Mouse (Mus musculus): ENCODE measurements around the gene Gadd45b. TPM values are rescaled to one million over a fixed set of nuclear protein-coding genes. Genes with fewer than 3 reads are reported as not detected.

Gene Gadd45b
- polyA plus RNA-seq, 1 experiment from 2014 or later = 9.8 TPM

GRCm38 (mm10) chr10:80900318-80901247 is 29.3 kb upstream of the Gadd45b start, which contains the start of gene Timm13:
Gene Timm13 (minus strand): TSS chr10:80900969.
- peak within 1 kb of the TSS; percentile 84 for H3K4me3 ChIP-seq (replicated peaks)
- H3K36me3 ChIP-seq (replicated peaks) = peaks cover 51% of the 10 kb centered on the region
- H3K4me2 ChIP-seq = peak within 1 kb of the TSS; percentile 94
- peak; percentile 95 for ATAC-seq (ENCODE audit: low FRiP score)
- under 1% methylated on average over 72 of the region's 72 CpGs for WGBS
- peak within 1 kb of the TSS; percentile 86 for H3K27ac ChIP-seq
- H3K9me3 ChIP-seq = no peaks in the 10 kb centered on the region
- peak within 1 kb of the TSS; percentile 76 for H3K9ac ChIP-seq
- peaks cover 27% of the 10 kb centered on the region for H3K4me1 ChIP-seq
- no peaks in the 10 kb centered on the region for H3K27me3 ChIP-seq

GRCm38 (mm10) chr10:80901409-80902272 is 28.2 kb upstream of the Gadd45b start:
- Histone ChIP-seq H3K4me3 (replicated peaks) (peak overlapping the region; percentile 84), H3K9me3 (no peaks in the 10 kb centered on the region), H3K27ac (peak overlapping the region; percentile 67), H3K4me1 (peaks cover 27% of the 10 kb centered on the region), H3K9ac (0 out of 2 replicates have a peak overlapping the region, but pooled peaks have one; percentile 21), H3K4me2 (peak overlapping the region; percentile 25), H3K36me3 (replicated peaks) (peaks cover 62% of the 10 kb centered on the region), H3K27me3 (no peaks in the 10 kb centered on the region)
- 90% methylated on average over 19 of the region's 19 CpGs for whole genome bisulfite sequencing
- ATAC-seq (ENCODE audit: low FRiP score) = no peak

- Histone ChIP-seq H3K4me2 (no peak overlapping the region), H3K9me3 (no peaks in the 10 kb centered on the region), H3K4me3 (replicated peaks) (no peak overlapping the region), H3K27me3 (no peaks in the 10 kb centered on the region), H3K36me3 (replicated peaks) (peaks cover 68% of the 10 kb centered on the region), H3K9ac (no peak overlapping the region), H3K27ac (no peak overlapping the region), H3K4me1 (peaks cover 27% of the 10 kb centered on the region)
- no peak for ATAC-seq (ENCODE audit: low FRiP score)
- WGBS = 92% methylated on average over 9 of the region's 9 CpGs
Measured at GRCm38 (mm10) chr10:80902273-80902940, 27.5 kb upstream of the Gadd45b start.

GRCm38 (mm10) chr10:80903282-80903681 is 26.6 kb upstream of the Gadd45b start:
- ATAC-seq (ENCODE audit: low FRiP score) = no peak
- Histone ChIP-seq H3K9me3 (no peaks in the 10 kb centered on the region), H3K4me2 (no peak overlapping the region), H3K27me3 (no peaks in the 10 kb centered on the region), H3K4me3 (replicated peaks) (no peak overlapping the region), H3K9ac (no peak overlapping the region), H3K27ac (no peak overlapping the region), H3K4me1 (peaks cover 21% of the 10 kb centered on the region), H3K36me3 (replicated peaks) (peaks cover 76% of the 10 kb centered on the region)
- 94% methylated on average over 10 of the region's 10 CpGs for WGBS

GRCm38 (mm10) chr10:80904004-80904693 is 25.7 kb upstream of the Gadd45b start:
- H3K4me2 ChIP-seq = no peak overlapping the region
- 91% methylated on average over 28 of the region's 28 CpGs for WGBS

GRCm38 (mm10) chr10:80904709-80905108 is 25.2 kb upstream of the Gadd45b start:
- H3K4me3 ChIP-seq (replicated peaks) = no peak overlapping the region
- H3K27ac ChIP-seq = no peak overlapping the region
- no peak for ATAC-seq (ENCODE audit: low FRiP score)
- H3K4me1 ChIP-seq = peaks cover 8% of the 10 kb centered on the region
- no peak overlapping the region for H3K4me2 ChIP-seq
- 91% methylated on average over 11 of the region's 11 CpGs for WGBS
- H3K27me3 ChIP-seq = no peaks in the 10 kb centered on the region
- H3K9me3 ChIP-seq = no peaks in the 10 kb centered on the region
- peaks cover 81% of the 10 kb centered on the region for H3K36me3 ChIP-seq (replicated peaks)
- no peak overlapping the region for H3K9ac ChIP-seq

More at GRCm38 (mm10) chr10:80904004-80904693, 25.7 kb upstream of the Gadd45b start:
- H3K4me3 ChIP-seq (replicated peaks) = no peak overlapping the region
- no peaks in the 10 kb centered on the region for H3K9me3 ChIP-seq
- no peak for ATAC-seq (ENCODE audit: low FRiP score)
- H3K27ac ChIP-seq = no peak overlapping the region
- H3K36me3 ChIP-seq (replicated peaks) = peaks cover 76% of the 10 kb centered on the region
- no peaks in the 10 kb centered on the region for H3K27me3 ChIP-seq
- peaks cover 13% of the 10 kb centered on the region for H3K4me1 ChIP-seq
- no peak overlapping the region for H3K9ac ChIP-seq

GRCm38 (mm10) chr10:80909375-80910162 is 20.3 kb upstream of the Gadd45b start:
- H3K4me2 ChIP-seq = no peak overlapping the region
- H3K27me3 ChIP-seq = no peaks in the 10 kb centered on the region
- no peaks in the 10 kb centered on the region for H3K9me3 ChIP-seq
- H3K9ac ChIP-seq = no peak overlapping the region
- H3K4me3 ChIP-seq (replicated peaks) = no peak overlapping the region
- no peak overlapping the region for H3K27ac ChIP-seq
- 95% methylated on average over 22 of the region's 22 CpGs for WGBS
- H3K4me1 ChIP-seq = no peaks in the 10 kb centered on the region
- peaks cover 95% of the 10 kb centered on the region for H3K36me3 ChIP-seq (replicated peaks)
- ATAC-seq (ENCODE audit: low FRiP score) = no peak

GRCm38 (mm10) chr10:80911354-80911753 is 18.5 kb upstream of the Gadd45b start:
- WGBS = 94% methylated on average over 4 of the region's 4 CpGs
- H3K9ac ChIP-seq = no peak overlapping the region
- no peaks in the 10 kb centered on the region for H3K27me3 ChIP-seq
- no peak overlapping the region for H3K4me3 ChIP-seq (replicated peaks)
- no peak for ATAC-seq (ENCODE audit: low FRiP score)
- H3K4me2 ChIP-seq = no peak overlapping the region
- H3K9me3 ChIP-seq = no peaks in the 10 kb centered on the region
- peaks cover 91% of the 10 kb centered on the region for H3K36me3 ChIP-seq (replicated peaks)
- peaks cover 9% of the 10 kb centered on the region for H3K4me1 ChIP-seq
- H3K27ac ChIP-seq = no peak overlapping the region

- H3K4me1 ChIP-seq = peaks cover 15% of the 10 kb centered on the region
- ATAC-seq (ENCODE audit: low FRiP score) = no peak
- H3K27ac ChIP-seq = no peak overlapping the region
- peaks cover 87% of the 10 kb centered on the region for H3K36me3 ChIP-seq (replicated peaks)
- H3K4me3 ChIP-seq (replicated peaks) = no peak overlapping the region
- H3K27me3 ChIP-seq = no peaks in the 10 kb centered on the region
- no peaks in the 10 kb centered on the region for H3K9me3 ChIP-seq
- H3K4me2 ChIP-seq = no peak overlapping the region
- H3K9ac ChIP-seq = no peak overlapping the region
Measured at GRCm38 (mm10) chr10:80911891-80912290, 18.0 kb upstream of the Gadd45b start.

GRCm38 (mm10) chr10:80913364-80914011 is 16.4 kb upstream of the Gadd45b start:
- H3K4me2 ChIP-seq = no peak overlapping the region
- ATAC-seq (ENCODE audit: low FRiP score) = no peak
- H3K27me3 ChIP-seq = no peaks in the 10 kb centered on the region
- H3K9me3 ChIP-seq = no peaks in the 10 kb centered on the region
- H3K27ac ChIP-seq = no peak overlapping the region
- peaks cover 24% of the 10 kb centered on the region for H3K4me1 ChIP-seq
- no peak overlapping the region for H3K9ac ChIP-seq
- peaks cover 71% of the 10 kb centered on the region for H3K36me3 ChIP-seq (replicated peaks)
- whole genome bisulfite sequencing = 94% methylated on average over 7 of the region's 8 CpGs
- no peak overlapping the region for H3K4me3 ChIP-seq (replicated peaks)

Measured in forebrain, embryonic 12.5 days (tissue).